Mouse (Mus musculus) liver, embryonic 14.5 days (tissue): ENCODE measurements around the gene Gm14137.

Source experiments
- CTCF ChIP-seq: IDR thresholded peaks from 2 replicates; pipeline ENCODE4 v1.5.1; 2016; ENCODE audit warnings: antibody characterized with exemption, low read depth, control low read depth
- EP300 ChIP-seq: IDR thresholded peaks from 2 replicates; pipeline ENCODE4 v1.6.1; 2016; ENCODE audit warnings: antibody characterized with exemption, low read depth

GRCm38 (mm10) chr2:119202914-119203453, 28.7 kb downstream of the Gm14137 start:
- no peak for TF ChIP-seq CTCF
- TF ChIP-seq EP300 = no peak
